Mouse (Mus musculus) ES-Bruce4 (cell line): ENCODE measurements around the gene Hepacam2. TPM values are rescaled to one million over a fixed set of nuclear protein-coding genes. Genes with fewer than 3 reads are reported as not detected.

Source experiments
- H3K27ac ChIP-seq: 2 replicates; pipeline ENCODE4 v1.5.1; 2012; ENCODE audit warnings: low read length, inconsistent platforms; ENCODE audit not compliant: insufficient read depth
- H3K27me3 ChIP-seq: 2 replicates; pipeline ENCODE4 v1.6.1; 2012; ENCODE audit warnings: mild to moderate bottlenecking, low read length, inconsistent platforms; ENCODE audit not compliant: control insufficient read depth, poor library complexity, insufficient read depth, severe bottlenecking
- H3K36me3 ChIP-seq: 2 replicates; pipeline ENCODE4 v1.6.1; 2012; ENCODE audit warnings: inconsistent platforms, mild to moderate bottlenecking, low read length, moderate library complexity; ENCODE audit not compliant: control insufficient read depth, poor library complexity, insufficient read depth, severe bottlenecking
- H3K4me1 ChIP-seq: one replicate; pipeline ENCODE4 v1.8.1; 2011; ENCODE audit warnings: low read length; ENCODE audit not compliant: control insufficient read depth, insufficient read depth
- H3K4me3 ChIP-seq: 2 replicates; pipeline ENCODE4 v1.5.1; 2011; ENCODE audit warnings: low read depth, mild to moderate bottlenecking, low read length
- H3K9ac ChIP-seq: 2 replicates; pipeline ENCODE4 v1.6.1; 2012; ENCODE audit warnings: low read depth, mild to moderate bottlenecking, inconsistent platforms; ENCODE audit not compliant: poor library complexity, severe bottlenecking
- H3K9me3 ChIP-seq: replicated peaks from 2 replicates; pipeline ENCODE4 v1.6.1; 2012; ENCODE audit warnings: mild to moderate bottlenecking, low read length, inconsistent platforms; ENCODE audit not compliant: control insufficient read depth, poor library complexity, insufficient read depth, severe bottlenecking
- CTCF ChIP-seq: IDR thresholded peaks from one replicate; pipeline ENCODE4 v1.8.1; 2011; ENCODE audit warnings: low read depth, low read length
- EP300 ChIP-seq: IDR thresholded peaks from 2 replicates; pipeline ENCODE4 v1.6.1; 2011; ENCODE audit warnings: low read depth, low read length; ENCODE audit not compliant: insufficient read depth
- POLR2A ChIP-seq: IDR thresholded peaks from one replicate; pipeline ENCODE4 v1.8.1; 2011; ENCODE audit warnings: low read length; ENCODE audit not compliant: insufficient read depth
- polyA plus RNA-seq: library from polyadenylated mRNA; stranded (reverse); fragments of >200 nt; gene quantifications from 2 replicates; pipeline ENCODE4 v1.2.4, GENCODE M21; 2011; ENCODE audit warnings: low read depth; ENCODE audit not compliant: missing spikeins, insufficient read depth, insufficient read length

Gene Hepacam2
- polyA plus RNA-seq, 1 experiment: 0.40 TPM

GRCm38 (mm10) chr6:3485133-3485532 lies 13.0 kb downstream of the Hepacam2 start:
- Histone ChIP-seq H3K27me3 (no peaks in the 10 kb centered on the region), H3K9ac (no peak overlapping the region), H3K36me3 (no peaks in the 10 kb centered on the region), H3K4me1 (no peaks in the 10 kb centered on the region), H3K27ac (no peak overlapping the region), H3K9me3 (no peaks in the 10 kb centered on the region), H3K4me3 (no peak overlapping the region)
- no peak for TF ChIP-seq EP300
- no peak for TF ChIP-seq POLR2A
- TF ChIP-seq CTCF: no peak

DNA sequence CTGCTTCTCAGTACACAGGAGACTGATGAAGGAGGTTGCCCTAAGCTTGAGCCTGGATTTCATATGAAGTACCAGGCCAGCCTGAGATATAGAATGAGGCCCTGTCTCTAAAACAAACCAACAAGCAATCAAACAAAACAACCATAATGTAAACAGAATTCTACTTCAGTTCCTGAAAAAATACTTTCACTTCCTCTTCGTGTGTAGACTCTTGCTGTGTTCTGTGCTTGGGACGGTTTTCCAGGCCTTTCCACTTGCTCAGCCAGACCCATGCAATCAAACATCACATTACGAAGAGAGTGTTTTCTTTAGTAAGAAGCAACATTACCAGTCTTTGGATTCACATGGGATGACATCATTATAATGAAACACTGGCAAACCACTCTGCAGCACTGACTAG lies 16.4 kb downstream of the Hepacam2 start:
- no peak for TF ChIP-seq POLR2A
- TF ChIP-seq EP300: no peak
- no peak for TF ChIP-seq CTCF

GRCm38 (mm10) chr6:3479853-3480252 lies 18.2 kb downstream of the Hepacam2 start:
- Histone ChIP-seq H3K36me3 (no peaks in the 10 kb centered on the region), H3K27ac (no peak overlapping the region), H3K4me1 (no peaks in the 10 kb centered on the region), H3K27me3 (no peaks in the 10 kb centered on the region), H3K9me3 (no peaks in the 10 kb centered on the region), H3K4me3 (no peak overlapping the region), H3K9ac (no peak overlapping the region)
- TF ChIP-seq EP300 (no peak), CTCF (no peak), POLR2A (no peak)

More for the DNA sequence above, 16.4 kb downstream of the Hepacam2 start:
- H3K36me3 ChIP-seq: no peaks in the 10 kb centered on the region
- no peaks in the 10 kb centered on the region for H3K4me1 ChIP-seq
- no peak overlapping the region for H3K9ac ChIP-seq
- H3K27ac ChIP-seq: no peak overlapping the region
- H3K27me3 ChIP-seq: no peaks in the 10 kb centered on the region
- no peaks in the 10 kb centered on the region for H3K9me3 ChIP-seq
- H3K4me3 ChIP-seq: no peak overlapping the region

DNA sequence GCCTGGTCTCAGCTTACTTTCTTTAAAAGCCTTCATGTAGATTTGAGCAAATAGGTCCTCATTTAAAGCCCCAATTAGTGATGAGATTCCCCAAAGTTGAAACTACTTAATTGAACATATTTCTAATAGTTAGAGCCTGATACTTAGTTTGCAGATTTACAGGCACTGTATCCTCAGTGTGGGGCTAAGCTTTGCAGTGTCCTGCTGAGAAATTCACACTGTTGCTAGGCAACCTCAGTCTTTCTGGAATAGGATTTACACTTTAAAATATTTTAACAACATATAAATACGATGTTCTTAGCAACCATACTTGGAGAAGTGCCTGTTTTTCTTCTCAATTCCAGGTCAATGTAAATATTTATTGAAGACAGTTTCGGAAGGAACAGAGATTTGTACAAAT lies 21.8 kb downstream of the Hepacam2 start:
- H3K9me3 ChIP-seq: no peaks in the 10 kb centered on the region
- no peak overlapping the region for H3K9ac ChIP-seq
- H3K4me3 ChIP-seq: no peak overlapping the region
- no peaks in the 10 kb centered on the region for H3K36me3 ChIP-seq
- no peak overlapping the region for H3K27ac ChIP-seq
- no peaks in the 10 kb centered on the region for H3K4me1 ChIP-seq
- TF ChIP-seq CTCF (no peak), POLR2A (no peak), EP300 (no peak)
- no peaks in the 10 kb centered on the region for H3K27me3 ChIP-seq

- Histone ChIP-seq H3K27ac (no peak overlapping the region), H3K9me3 (no peaks in the 10 kb centered on the region), H3K4me1 (no peaks in the 10 kb centered on the region), H3K9ac (no peak overlapping the region), H3K27me3 (no peaks in the 10 kb centered on the region), H3K4me3 (no peak overlapping the region), H3K36me3 (no peaks in the 10 kb centered on the region)
- TF ChIP-seq CTCF: no peak
- no peak for TF ChIP-seq POLR2A
- TF ChIP-seq EP300: no peak
These were observed 27.4 kb downstream of the Hepacam2 start for GRCm38 (mm10) chr6:3470706-3471105.

- Histone ChIP-seq H3K36me3 (no peaks in the 10 kb centered on the region), H3K9me3 (no peaks in the 10 kb centered on the region), H3K27ac (no peak overlapping the region), H3K27me3 (no peaks in the 10 kb centered on the region; the same call in 1 of the 2 replicates), H3K9ac (no peak overlapping the region), H3K4me3 (no peak overlapping the region), H3K4me1 (no peaks in the 10 kb centered on the region)
- TF ChIP-seq EP300 (no peak), CTCF (no peak), POLR2A (no peak)
These were observed 29.5 kb downstream of the Hepacam2 start for GRCm38 (mm10) chr6:3468627-3469026.
